Mouse (Mus musculus): ENCODE measurements around the gene Cep68.

Cep68 gene

DNA sequence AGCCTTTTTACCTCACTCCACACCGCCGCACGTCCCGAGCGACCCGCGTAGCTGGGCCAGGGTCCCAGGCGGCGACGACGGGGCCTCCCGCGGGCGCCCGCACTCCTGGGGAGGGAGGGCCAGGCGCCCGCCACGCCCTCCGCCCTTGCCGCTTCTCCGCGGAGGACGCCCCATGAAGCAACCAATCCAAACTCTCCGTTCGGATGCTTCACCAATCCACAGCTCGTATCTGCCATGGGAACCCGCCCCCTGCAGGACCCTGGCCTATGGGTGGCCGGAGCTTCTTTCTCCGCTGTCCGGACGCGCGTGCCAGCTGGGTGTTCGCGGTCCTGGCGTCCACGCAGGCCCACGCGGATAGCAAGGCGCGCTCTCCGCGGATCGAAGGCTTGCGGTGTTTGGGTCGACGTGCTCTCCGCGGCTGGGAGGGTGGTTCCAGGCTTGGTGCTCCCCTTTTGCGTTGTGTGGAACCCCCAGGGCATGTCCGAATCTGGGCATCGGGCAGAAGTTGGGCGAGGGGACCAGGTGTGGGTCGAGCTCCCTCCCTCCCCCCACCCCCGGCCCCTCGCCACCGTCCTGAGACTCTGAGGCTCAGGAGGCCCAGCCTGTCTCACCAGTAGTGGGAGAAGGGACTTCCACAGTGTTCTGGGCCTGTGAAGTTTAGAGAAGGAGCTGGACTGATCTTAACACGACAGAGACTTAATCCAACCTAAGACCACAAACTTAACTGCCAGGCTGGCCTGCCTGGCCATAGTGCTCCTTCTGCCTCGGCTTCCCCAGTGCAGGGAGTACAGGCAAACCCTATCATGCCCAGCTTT, at the start of gene Cep68:
TSS of gene Cep68 (minus strand) at position 134 of the 815 bp plus-strand sequence.
- DNase-seq (ENCODE audit: low spot score) = peak; percentile 97

DNA sequence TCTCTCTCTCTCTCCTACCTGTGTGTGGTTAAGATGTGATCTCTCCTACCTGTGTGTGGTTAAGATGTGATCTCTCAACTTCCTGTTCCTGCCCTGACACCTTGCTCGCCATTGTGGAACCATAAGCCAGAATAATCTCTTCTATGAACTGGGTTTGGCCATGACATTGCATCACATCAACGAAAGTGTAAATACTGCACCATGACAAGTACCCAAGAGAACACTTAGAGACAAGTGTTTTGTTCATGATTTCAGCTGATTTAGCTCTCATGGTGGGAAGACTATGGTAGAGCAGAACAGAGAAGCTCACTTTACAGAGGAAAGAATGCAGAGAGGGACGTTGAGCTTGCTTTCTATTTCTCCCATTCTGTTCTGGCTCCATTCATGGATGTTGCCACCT, 35.2 kb upstream of the Cep68 start:
- no peak for DNase-seq (ENCODE audit: low spot score)

DNA sequence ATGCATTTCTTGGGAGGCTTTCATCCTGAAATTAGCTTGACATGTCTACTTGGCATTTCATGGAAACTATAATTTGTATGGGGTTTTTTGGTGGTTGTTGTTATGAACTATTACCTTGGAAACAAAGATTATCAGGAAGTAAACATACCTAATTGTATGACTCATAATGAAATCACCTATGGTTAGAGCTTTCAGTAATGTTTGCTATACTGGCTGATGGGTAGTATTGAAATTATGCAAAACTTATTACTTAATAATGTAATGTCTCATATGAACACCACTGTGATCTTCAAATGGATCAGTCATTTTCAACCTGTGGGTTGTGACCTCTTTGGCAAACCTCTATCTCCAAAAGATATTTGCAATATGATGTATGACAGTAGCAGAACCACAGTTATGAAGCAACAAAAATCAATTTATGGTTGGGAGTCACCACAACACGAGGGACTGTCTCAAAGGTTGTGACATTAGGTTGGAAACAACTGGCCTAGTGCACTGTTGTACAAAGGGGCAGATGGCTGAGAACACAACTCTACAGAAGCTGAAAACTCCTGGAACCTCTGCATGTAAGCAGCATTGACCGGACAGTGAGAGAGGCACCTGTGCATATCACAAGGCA, 33.5 kb upstream of the Cep68 start:
- DNase-seq (ENCODE audit: low spot score) = no peak

DNA sequence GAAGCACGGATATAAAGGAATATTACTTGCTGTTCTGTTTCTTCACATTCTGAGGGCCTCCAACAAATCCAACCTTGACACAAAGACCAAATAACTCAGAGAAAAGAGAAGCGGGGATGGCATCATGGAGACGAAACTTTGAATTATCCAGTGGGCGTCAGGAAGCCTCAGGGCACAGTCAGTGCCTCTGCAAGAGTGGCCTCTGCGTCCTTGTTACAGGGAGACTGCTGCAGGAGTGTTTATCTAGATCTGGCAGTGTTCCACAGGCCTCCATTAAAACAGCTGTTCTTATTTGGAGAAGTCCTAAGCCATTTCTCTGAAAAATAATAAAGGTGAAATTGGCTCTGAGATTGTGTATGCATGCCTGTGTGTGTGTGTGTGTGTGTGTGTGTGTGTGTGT, 31.8 kb upstream of the Cep68 start:
- DNase-seq (ENCODE audit: low spot score) = peak; percentile 19

DNA sequence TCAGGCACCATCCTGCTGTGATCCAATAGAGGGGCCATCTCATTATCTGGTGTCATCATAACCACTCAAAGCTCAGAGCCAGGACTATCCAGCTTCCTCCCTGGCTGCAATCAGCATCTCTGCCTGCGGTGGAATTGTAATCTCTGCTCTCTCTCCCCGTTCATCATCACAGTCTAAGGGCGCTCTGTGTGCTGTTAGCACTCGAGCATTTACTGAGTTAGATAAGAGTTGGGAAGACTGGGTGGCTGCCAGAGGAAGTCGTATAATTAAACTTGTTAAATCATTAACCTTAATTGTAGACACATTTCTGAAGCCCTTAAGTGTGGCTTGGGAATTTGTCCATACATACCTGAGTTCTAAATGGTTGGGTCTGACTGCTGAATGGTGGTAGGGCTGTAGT, 29.5 kb upstream of the Cep68 start:
- no peak for DNase-seq (ENCODE audit: low spot score)

DNA sequence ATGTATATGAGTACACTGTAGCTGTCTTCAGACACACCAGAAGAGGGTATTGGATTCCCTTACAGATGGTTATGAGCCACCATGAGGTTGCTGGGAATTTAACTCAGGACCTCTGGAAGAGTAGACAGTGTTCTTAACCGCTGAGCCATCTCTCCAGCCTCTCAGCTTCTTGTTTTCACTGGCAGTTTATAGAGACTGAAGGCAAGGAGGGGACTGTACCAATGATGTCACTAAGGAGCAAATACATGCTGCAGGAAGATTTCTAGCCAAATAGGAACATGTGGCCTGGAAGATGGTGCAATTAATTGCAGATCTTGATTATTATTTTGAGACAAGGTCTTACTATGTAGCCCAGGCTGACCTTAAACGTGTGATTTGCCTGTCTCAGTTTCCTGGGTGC, 27.9 kb upstream of the Cep68 start:
- no peak for DNase-seq (ENCODE audit: low spot score)

DNA sequence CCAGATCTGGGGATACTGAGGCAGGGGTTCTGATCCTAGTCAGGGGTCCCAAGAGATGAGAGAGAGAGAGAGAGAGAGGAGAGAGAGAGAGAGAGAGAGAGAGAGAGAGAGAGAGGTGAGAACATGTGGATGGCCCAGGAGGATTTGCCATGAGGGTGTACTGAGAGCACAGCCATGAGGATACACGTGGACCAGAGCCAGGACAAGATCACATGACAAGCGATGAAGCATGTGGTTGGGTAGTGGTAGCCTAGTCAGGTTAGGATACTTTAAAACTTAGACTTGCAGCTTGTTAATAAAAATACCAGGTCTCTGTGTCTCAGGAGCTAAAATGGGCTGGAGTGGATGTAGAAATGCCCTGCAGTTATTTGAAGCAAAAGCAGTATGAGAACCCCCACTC, 26.7 kb upstream of the Cep68 start:
- DNase-seq (ENCODE audit: low spot score) = no peak

DNA sequence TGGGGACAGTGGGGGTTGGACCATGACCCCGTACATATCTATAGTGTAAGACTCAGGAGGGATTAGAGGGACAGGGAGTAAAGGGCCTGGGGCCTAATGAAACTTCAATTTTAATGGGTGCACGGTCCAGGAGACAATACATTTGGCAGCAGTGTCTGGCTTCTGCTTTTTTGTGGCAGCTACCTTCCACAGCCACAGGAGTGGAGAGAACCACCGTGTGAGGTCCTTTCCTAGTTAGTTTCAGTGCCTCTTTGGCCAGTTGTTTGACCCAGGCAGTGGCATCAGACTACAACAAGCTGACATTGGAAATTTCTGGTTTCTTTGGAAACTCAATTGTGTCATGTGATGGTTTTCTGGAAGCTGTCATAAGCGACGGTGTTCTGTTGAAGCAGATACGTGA, 20.7 kb upstream of the Cep68 start:
- DNase-seq (ENCODE audit: low spot score) = no peak

DNA sequence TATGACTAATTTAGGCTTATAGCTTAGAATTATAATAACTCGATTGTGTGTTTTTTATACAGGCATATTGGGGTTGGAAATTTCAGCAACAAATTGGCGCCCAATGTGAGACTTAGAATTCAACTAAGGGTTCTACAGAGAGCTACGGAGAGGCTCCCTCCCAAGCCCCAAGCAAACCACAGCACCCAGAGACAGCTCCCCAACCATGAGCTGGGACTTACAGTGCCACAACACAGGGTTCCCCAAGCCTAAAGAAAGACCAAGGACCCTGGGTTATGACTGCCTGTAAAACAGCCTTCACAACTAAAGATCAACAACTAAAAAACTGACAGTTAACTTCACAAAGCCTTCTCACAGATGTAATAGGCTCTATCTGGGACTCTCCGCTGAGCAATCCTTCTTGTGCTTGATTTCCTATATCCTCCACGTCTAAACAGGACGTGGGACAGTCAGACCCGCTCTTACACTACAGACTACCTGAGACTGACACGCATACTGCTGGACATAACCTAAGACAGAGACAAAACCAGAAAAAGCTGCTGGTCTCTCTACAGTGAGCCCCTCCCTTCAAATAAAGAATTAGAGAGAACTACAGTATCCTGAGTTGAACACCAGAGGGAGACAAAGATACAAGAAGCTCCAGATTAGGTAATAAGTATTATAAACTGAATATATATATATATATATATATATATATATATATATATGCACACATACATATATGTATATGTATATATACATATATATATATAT, 13.6 kb upstream of the Cep68 start:
- no peak for DNase-seq (ENCODE audit: low spot score)

DNA sequence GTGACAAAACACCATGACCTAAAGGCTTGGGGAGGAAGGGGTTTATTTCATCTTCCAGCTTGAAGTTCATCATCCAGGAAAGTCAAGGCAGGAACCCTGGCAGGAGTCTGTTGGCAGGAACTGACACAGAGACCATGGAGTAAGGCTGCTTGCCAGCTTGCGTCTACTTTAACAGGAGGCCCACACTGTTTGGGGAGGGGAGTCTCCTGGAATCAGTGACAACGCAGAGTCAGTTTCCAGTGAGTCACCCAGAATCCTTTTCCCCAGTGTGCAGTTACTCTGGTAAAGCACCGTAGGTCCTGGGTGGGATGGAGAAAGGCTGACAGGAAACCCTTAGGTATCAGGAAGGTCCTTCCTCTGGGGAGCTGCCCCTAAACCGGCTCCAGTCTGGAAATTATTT, 5.6 kb upstream of the Cep68 start:
- DNase-seq (ENCODE audit: low spot score) = no peak

DNA sequence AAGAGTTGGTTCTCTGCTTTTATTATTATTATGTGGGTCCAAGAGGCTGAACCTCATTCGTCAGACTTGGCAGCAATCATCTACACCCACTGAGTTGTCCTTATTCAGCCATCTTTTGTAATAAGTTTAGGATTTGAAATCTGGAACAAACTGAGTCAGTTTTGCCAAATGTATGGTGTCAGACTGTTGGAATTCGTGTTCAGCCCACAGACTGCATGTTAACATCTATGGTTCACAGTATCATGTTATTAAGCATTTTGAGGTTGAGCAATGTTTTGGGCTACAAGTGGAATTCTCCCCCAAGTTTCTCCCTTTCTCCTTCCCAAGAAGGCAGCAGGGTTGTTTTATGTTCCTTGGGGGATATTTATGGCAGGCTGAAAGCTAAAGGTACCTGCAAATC, 3.9 kb upstream of the Cep68 start:
- no peak for DNase-seq (ENCODE audit: low spot score)

DNA sequence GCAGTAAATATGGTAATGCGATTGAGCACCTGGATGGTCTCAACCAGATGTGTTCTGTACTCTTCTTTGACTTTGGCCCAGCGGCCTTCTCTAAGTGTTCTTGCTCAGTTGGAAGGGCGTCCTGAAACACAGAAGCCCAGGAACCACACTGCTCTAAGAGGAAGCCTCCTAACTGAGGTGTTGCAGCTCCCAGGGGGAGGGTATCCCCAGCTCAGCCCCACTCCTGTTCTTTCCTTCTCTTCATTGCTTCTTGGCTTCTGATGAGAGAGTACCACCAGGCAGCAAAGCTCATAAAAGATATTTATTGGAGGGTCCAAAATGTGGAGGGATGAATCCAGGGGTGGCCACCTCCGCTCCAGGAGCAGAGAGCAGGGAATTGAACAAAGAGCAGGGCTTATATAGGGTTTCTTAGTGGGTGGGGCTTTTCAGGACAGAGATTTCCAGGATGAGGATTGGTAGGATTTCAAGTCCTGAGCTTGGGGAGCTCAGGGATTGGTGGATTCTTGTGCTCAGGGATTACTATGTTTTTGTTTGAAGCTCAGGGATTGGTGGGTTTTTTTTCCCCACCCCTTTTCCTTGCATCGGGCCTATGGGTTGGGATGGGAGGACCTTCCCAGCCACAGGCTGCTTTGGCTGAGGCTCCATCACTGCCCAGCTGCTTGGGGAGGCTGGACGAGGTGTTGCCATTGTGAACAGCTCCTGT, 1.4 kb upstream of the Cep68 start:
- no peak for DNase-seq (ENCODE audit: low spot score)

DNA sequence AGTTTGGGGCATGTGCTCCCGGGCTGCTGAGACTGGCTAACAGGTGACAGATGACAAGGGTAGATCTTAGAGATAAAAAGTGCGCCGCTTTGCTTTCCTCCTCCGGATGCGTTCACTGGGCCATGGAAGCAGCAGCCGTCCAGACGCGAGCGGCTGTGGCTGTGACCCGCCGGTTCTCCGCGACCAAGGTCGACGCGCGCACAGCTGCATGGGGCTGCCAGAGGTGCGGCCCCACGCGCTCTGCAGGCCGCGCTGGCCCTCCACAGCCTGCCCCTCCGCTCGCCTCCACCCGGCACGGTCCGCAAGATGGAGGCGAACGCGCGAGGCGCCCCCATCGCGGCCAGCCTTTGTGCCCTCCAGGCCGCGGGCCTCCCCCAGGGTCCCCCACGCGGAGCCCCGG, 389 bp downstream of the Cep68 start:
- peak; percentile 79 for DNase-seq (ENCODE audit: low spot score)

DNA sequence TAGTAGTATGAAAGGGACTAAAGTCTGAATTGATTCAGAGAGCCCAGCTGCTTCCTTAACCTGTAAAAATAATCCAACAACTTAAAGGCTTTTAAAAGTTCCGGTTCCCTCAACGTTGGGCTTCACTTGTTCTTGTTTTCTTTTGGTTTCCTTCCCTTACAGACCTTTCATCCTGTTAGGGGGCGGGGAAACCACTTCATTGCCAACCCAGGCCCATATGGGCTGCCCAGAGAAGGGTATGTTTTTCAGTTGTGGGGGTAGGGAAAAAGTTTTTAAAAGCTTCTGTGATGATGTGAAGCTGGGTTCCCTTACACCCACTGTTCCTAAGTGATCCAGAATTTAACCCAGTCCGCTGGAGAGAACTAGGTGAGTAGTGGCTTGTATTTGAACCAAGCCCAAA, 952 bp downstream of the Cep68 start:
- no peak for DNase-seq (ENCODE audit: low spot score)

DNA sequence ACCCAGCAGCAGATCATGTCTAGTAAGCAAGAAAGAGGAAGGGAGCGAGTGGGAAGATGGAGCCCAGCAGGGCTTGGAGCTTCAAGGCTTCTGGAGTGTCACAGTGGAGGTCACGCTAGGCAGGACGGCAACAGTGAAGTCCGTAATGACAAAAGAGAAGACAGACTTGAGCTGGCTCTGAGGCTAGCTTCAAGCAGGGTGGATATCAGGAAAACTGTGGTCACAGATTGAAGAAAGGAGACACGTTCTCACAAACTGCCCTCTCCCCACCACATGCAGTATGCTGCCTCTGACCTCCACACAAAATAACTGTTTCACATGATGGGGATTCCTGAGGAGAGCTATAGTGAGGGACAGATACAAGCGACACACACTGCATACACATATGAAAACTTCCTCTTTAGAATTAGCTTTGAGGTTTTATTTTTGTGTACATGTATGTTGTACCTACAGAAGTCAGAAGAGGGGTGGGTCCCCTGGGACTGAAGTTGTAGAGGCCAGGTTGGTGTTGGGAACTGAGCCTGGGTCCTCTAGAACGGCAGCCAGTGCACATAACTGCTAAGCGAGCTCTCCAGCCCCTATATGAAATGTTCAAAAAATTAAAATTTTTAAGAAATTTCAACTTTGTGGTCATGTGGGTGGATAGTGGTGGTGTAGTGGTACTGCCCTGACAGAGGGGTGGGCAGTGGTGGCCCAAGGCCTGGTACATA, 1.9 kb downstream of the Cep68 start:
- DNase-seq (ENCODE audit: low spot score) = no peak

DNA sequence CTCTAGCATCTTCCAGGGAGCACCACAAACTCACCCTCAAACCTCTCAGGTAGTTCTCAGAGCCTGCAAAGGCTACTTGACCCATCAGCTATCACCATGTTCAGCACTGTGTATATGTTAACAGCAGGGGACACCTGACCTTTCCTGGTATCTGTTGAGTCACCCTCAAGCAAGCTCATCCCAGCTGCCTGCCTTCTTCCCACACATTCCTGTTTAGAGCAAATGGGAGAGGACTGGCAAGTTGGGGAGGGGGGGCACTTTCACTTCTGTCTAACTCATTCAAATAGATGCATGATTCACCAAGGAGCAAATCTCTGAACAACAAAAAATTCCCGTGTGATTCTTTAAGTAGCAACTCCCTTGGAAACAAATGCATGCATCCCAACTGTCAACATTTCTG, 2.6 kb downstream of the Cep68 start:
- no peak for DNase-seq (ENCODE audit: low spot score)

DNA sequence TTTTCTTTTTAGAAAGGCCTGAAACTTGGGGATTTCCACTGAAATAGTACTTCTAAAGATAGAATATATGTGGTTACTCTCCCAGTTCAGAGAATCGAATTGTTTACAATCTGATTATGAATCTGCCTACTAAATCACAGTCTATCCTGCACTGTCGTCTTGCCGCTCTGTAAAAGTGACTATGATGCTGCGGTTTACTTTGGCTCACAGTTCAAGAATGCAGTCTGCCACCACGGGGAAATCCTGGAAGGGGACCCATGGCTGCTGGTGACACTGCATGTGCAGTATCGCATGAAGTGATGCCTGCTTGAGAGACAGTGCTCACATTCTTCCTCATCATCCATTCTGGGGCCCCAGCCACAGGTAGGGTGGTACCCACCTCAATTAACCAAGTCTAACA, 3.9 kb downstream of the Cep68 start:
- DNase-seq (ENCODE audit: low spot score) = no peak

DNA sequence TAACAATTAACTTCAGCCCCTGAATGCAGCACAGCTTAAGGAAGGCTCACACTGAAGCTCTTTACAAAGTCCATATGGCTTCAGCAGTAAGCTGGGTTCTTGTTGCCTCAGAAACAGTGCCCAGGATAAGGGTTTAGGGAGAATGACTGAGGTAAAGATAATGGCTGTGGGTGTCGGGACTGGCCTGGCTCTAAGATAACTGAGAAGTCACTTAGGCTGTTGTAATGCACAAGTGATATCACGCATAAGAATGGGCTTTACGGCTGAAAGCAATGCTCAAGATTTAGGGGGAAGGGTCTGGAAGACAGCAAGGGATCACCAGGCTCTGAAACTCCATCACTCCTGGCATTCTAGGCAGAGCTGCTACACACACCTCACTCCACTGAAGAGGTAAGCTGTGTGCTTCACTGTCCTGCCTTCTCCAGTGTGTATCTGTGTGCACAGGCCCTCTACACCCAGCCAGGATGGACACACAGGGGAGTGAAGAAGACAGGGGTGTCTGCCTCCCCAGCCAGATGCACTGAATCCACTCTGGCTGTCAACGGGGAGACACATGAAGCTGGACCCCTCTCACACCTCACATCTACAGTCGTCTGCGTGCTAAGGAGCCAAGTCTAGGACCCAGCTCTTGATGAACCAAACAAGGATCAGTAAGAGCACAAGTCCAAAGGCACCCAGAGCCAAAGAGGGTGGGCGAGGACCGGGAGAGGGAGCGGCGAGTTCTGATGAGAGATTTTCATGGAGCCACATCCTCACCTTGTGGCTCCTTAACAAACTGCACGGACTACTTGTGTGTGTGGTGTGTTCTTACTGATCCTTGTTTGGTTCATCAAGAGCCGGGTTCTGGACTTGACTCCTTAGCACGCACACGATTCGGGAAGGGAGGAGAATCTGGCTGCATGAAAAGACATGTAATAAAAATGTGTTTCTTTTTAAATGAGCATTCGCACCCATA, 4.6 kb downstream of the Cep68 start:
- DNase-seq (ENCODE audit: low spot score) = no peak

DNA sequence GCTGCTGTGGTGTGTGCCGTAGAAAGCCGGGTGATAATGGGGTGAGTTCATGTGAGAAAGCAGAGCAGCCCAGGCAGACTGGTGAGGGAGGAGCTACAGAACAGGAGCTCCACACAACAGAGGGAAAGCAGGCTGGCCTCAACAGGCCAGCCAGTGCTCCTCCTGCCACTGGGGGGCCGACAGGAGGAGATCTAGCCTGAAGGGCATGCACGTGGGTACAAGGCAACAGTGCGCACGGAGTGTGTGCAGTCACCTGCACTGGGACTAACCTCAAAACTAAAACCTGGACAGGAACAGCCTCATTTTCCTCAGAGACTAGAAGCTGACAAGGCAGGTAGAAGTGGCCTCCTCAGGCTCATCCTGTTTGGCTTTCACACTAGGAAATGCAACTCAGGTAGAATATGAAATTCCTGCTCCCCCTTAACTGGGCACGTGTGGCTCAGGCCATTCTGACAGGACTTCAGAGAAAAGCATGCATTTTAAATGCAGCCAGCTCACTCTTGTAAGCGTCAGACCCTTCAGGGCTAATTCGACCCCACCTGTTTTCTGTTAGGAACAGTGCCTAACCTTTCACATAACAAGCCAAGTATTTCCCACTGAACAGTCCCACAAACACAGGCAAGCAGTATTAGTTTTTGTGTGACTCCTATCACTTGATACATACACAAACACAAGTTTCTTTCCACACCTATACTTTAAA, 5.9 kb downstream of the Cep68 start:
- DNase-seq (ENCODE audit: low spot score) = no peak
